8 mouse cellular contexts compared by ENCODE assay signal in genomic region chr10:45048622-45049021, GRCm38 (mm10). TPM values are rescaled to one million over a fixed set of nuclear protein-coding genes. Genes with fewer than 3 reads are reported as not detected.
DNase-seq lines count a peak whose midpoint lies in the region; ATAC-seq and TF ChIP-seq lines count a peak whose summit lies in the region.

No protein-coding gene starts in this region.

- dilution Hi-C loops in CH12.LX (cut with MboI; ENCODE audit: extremely low pct_ligation_motif_present, extremely low pct_unique_long_range_greater_than_20kb, low sequenced_read_pairs): no loop called here

- peak overlapping the region; percentile 61; the same call in 1 of the 2 replicates for H3K4me2 ChIP-seq in CH12.LX (ENCODE audit: insufficient read depth, low read depth, poor library complexity, severe bottlenecking)
- peak overlapping the region; percentile 24 for H3K4me2 ChIP-seq in lung, embryonic 15.5 days
- H3K4me2 ChIP-seq in midbrain, embryonic 13.5 days (replicated peaks): no peak overlapping the region

- no peak for ATAC-seq in lung, embryonic 15.5 days (ENCODE audit: borderline replicate concordance, extremely low read depth, low FRiP score, low TSS enrichment)
- no peak for ATAC-seq in midbrain, embryonic 13.5 days

- no peaks in the 10 kb centered on the region for H3K27me3 ChIP-seq in CH12.LX (replicated peaks)
- no peaks in the 10 kb centered on the region for H3K27me3 ChIP-seq in lung, embryonic 15.5 days
- no peaks in the 10 kb centered on the region for H3K27me3 ChIP-seq in midbrain, embryonic 13.5 days

- intact Hi-C loops in heart, postnatal 36 days (cut with DNase I): loop anchor here (5.0 kb wide), 2 partner anchors 521 to 1096 kb away; partner anchors contain the start of gene Prdm1

- DNase-seq in CH12.LX (ENCODE audit: extremely low read depth): no peak
- DNase-seq in adrenal gland, adult 8-10 months: peak; percentile 58
- peak; percentile 23 to 33 for DNase-seq in heart, postnatal 36 days
- DNase-seq in urinary bladder, postnatal 14 days (ENCODE audit: low spot score): peak; percentile 52
- no peak for DNase-seq in layer of hippocampus, postnatal 25 days (ENCODE audit: extremely low spot score in 1 of 2, low spot score in 1 of 2)
- DNase-seq in thymus, postnatal 4 days: no peak

- TF ChIP-seq EP300 in CH12.LX (IDR thresholded peaks at IDR 0.05; ENCODE audit: low read length): no peak

- 24% methylated on average over 11 of the region's 11 CpGs for WGBS in lung, embryonic 15.5 days
- WGBS in midbrain, embryonic 13.5 days: 40% methylated on average over 11 of the region's 11 CpGs

- no peaks in the 10 kb centered on the region for H3K79me2 ChIP-seq in CH12.LX (replicated peaks; ENCODE audit: control insufficient read depth, extremely low read depth, insufficient read depth, poor library complexity, severe bottlenecking)

- no peaks in the 10 kb centered on the region for H3K36me3 ChIP-seq in CH12.LX (replicated peaks in 1 of 2; ENCODE audit: control insufficient read depth in 1 of 2, insufficient read depth in 1 of 2, low read length in 1 of 2)
- H3K36me3 ChIP-seq in lung, embryonic 15.5 days: no peaks in the 10 kb centered on the region
- no peaks in the 10 kb centered on the region for H3K36me3 ChIP-seq in midbrain, embryonic 13.5 days

- in situ Hi-C loops in CH12.LX (cut with MboI; ENCODE audit: low pct_ligation_motif_present, low pct_unique_long_range_greater_than_20kb, low sequenced_read_pairs): loop anchor here (5.0 to 10.0 kb wide), 2 partner anchors 324 to 594 kb away; no protein-coding TSS in a partner anchor

- H3K9me3 ChIP-seq in CH12.LX (replicated peaks; ENCODE audit: low read length): peaks cover 1% of the 10 kb centered on the region
- H3K9me3 ChIP-seq in lung, embryonic 15.5 days: no peaks in the 10 kb centered on the region
- no peaks in the 10 kb centered on the region for H3K9me3 ChIP-seq in midbrain, embryonic 13.5 days

- H3K27ac ChIP-seq in CH12.LX (ENCODE audit: insufficient read depth, low read depth): no peak overlapping the region
- no peak overlapping the region for H3K27ac ChIP-seq in lung, embryonic 15.5 days
- no peak overlapping the region for H3K27ac ChIP-seq in midbrain, embryonic 13.5 days

- peak; percentile 26 for TF ChIP-seq RAD21 in CH12.LX (IDR thresholded peaks at IDR 0.05; ENCODE audit: low read depth, low read length)

- no peak overlapping the region for H3K9ac ChIP-seq in CH12.LX (ENCODE audit: insufficient read depth, low read depth)
- no peak overlapping the region for H3K9ac ChIP-seq in lung, embryonic 15.5 days
- no peak overlapping the region for H3K9ac ChIP-seq in midbrain, embryonic 13.5 days (replicated peaks)

- TF ChIP-seq CTCF in CH12.LX (conservative IDR thresholded peaks at IDR 0.05 in 1 of 2, IDR thresholded peaks at IDR 0.05 in 1 of 2; ENCODE audit: low read depth in 2 of 2, low read length in 2 of 2): peak in 1 of 2 experiments; percentile 37; a peak in 2 of 4 replicates

- H3K4me3 ChIP-seq in CH12.LX (replicated peaks in 1 of 3; ENCODE audit: low read depth in 2 of 3, low read length in 2 of 3, poor library complexity in 1 of 3): no peak overlapping the region
- no peak overlapping the region for H3K4me3 ChIP-seq in lung, embryonic 15.5 days
- no peak overlapping the region for H3K4me3 ChIP-seq in midbrain, embryonic 13.5 days (replicated peaks)

- no peak for TF ChIP-seq POLR2A in CH12.LX (IDR thresholded peaks at IDR 0.05; ENCODE audit: low read depth, low read length)

- peaks cover 2 to 11% of the 10 kb centered on the region in 2 experiments; a peak in 3 of 4 replicates for H3K4me1 ChIP-seq in CH12.LX (ENCODE audit: control insufficient read depth in 1 of 2, insufficient read depth in 2 of 2)
- H3K4me1 ChIP-seq in lung, embryonic 15.5 days: 0 out of 2 replicates have a peak, but pooled peaks cover 10% of the 10 kb centered on the region
- H3K4me1 ChIP-seq in midbrain, embryonic 13.5 days (replicated peaks): no peaks in the 10 kb centered on the region

TF ChIP-seq in CH12.LX, 34 proteins besides CTCF, POLR2A, EP300 and RAD21:
- TF ChIP-seq BHLHE40 (IDR thresholded peaks at IDR 0.05; ENCODE audit: low read depth, low read length): peak; percentile 88
- peak; percentile 3; the same call in 1 of the 2 replicates for TF ChIP-seq SMC3 (IDR thresholded peaks at IDR 0.05; ENCODE audit: low read depth, low read length)
- no peak for TF ChIP-seq ZKSCAN1 (IDR thresholded peaks at IDR 0.05; ENCODE audit: borderline replicate concordance, low read depth, low read length)
- TF ChIP-seq TCF12 (IDR thresholded peaks at IDR 0.05; ENCODE audit: low read depth, low read length): 0 out of 2 replicates have a peak, but pooled peaks have one; percentile 13
- TF ChIP-seq ETS1 (conservative IDR thresholded peaks at IDR 0.05; ENCODE audit: low read depth, low read length): 0 out of 2 replicates have a peak, but pooled peaks have one; percentile 10
- no peak for TF ChIP-seq IRF4 (IDR thresholded peaks at IDR 0.05; ENCODE audit: low read depth, low read length)

RNA-seq across cellular contexts. Expression of gene Prep, which starts 18.4 kb away (rescaled TPM):
- total RNA-seq in CH12.LX (2012; rRNA removed): 17.6 and 17.8 TPM in 2 replicates
- total RNA-seq in CH12.LX (2014; rRNA removed): 25.0 and 25.7 TPM in 2 replicates
- polyA plus RNA-seq in CH12.LX (2012; ENCODE audit: insufficient read length, low read depth): 26.0 and 28.2 TPM in 2 replicates
- 10 to 100 TPM; 16.5 to 27.6 (median 19.4) TPM for total RNA-seq in adrenal gland, adult 8-10 months (2022)
- total RNA-seq in heart, postnatal 36 days (2021): 10 to 100 TPM; 15.6 TPM
- 35.7 and 36.2 TPM in 2 replicates for polyA plus RNA-seq in lung, embryonic 15.5 days (2015; fragmentation: Nextera tagmentation; extraction: Ambion mirVana)
- total RNA-seq in layer of hippocampus, postnatal 25 days (2021): 10 to 100 TPM in 1 of 2 experiments, 1 to 10 TPM in 1; 9.5 to 10.3 TPM
- 23.0 and 25.0 TPM in 2 replicates for polyA plus RNA-seq in midbrain, embryonic 13.5 days (2015; fragmentation: Nextera tagmentation; extraction: Ambion mirVana)

Comparison
In these comparisons a context has a peak if more than half of its experiments do, and no peak if none do; other contexts are left out.
1. DNase-seq: peak in adrenal gland, adult 8-10 months (single experiment), heart, postnatal 36 days (2 of 2) and urinary bladder, postnatal 14 days (single experiment); none in CH12.LX (single experiment), layer of hippocampus, postnatal 25 days (0 of 2) and thymus, postnatal 4 days (single experiment).